Mouse (Mus musculus): Measurements from ENCODE around the gene Vezt.

Vezt gene

DNA sequence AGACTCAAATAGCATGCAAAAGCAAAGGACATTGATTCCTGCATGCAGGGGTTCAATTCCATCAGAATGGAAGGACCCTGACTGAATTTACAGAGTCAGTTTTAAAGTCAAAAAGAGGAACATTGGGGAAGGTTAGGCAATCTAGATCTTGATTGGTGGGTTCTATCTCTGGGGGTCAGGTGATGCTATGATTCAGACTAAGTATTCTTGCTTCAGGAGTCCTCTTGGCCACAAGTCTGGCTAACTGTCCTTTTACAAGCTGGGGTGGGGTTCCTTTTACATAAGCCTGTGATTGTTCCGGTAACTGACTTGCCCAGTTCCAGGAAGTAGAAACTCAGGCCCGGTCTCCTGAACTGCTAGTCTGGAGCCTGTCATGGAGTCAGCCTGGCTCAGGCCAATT is 85.7 kb downstream of the Vezt start:
- DNase-seq = no peak

DNA sequence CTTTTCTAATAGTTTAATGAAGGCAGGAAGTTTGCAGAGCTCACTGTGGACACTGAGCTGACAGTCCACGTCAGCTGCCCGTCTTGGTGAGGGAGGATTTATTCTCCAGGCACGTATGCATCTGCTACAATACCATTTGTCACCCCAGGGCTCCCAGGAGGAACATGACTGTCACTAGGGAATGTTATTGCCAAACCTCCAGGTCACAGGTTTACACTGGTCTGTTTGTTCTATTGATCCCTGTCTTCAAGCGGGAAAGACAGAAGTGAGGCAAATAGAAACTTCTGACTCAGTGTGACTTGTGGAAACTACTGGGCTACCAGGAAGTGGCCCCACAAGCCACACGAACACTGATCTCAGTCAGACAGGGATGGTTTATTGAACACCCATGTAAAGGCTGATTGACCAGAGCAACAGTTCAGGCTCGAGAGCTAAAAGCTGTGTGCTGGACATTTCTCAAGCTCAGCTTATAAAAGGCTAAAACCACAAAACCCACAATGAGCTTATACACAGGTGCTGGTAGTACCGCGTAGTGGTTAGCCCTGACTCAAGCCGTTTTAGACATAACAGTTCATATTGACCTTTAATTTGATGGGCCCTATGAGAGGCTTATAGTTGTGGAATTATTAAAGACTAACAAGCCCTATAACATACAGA is 89.6 kb downstream of the Vezt start:
- DNase-seq = no peak

DNA sequence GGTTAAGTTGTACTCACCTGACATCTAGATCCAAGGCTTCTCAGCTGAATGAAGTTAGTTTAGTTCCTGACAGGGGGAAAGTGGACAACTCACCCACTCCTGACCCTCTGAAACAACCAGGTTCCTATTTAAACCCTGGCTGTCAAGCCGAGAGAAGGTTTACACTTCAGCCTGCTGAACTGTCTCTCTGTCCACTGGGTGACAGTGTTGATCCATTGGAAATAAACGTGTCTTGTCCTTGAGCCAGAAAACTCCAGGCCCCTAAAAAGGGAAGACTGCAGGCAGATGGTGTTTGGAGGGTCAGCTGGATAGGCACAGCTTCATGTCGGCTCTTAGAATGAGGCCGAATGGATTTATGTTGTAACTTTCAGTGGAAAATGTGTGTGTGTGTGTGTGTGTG is 90.3 kb downstream of the Vezt start:
- DNase-seq = no peak

DNA sequence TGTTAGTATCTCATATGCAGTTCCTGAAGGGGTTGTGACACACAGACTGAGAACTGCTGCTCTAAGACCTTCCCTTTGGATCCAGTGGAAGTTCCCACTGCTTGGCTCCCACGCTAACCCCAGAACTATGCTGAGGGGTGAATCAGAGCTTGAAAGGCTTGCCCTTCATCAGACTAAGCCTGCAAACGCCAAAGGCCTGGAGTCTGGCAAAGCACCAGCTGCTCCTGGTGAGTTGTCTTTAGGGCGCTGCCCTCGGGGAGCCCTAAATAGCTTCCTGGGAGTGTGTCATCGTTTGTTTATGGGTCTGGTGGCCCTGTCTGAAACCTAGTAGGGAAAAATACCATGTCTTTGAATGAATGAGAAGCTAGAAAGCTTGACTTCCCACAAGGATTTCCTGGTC is 91.4 kb downstream of the Vezt start:
- no peak for DNase-seq

- DNase-seq = no peak
Observed at GRCm38 (mm10) chr10:93940279-93940678, 95.3 kb downstream of the Vezt start.

DNA sequence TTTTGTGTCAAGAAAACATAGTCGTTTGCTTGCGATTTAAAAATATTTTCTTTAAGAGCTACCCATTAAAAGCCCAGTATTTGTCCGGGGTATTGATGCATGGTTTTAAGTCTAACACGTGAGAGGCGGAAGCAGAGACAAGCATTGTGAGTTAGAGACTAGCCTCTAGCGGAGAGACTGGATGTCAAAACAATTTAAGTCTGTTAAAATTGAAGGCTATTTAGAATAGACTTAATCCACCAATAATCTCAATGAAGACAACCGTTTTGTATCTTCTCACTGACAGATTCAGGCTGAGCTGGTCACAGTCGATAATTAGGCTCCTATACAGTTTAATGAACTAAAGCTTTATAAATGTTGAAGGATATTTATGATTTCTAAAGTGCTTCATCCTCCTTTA is 95.9 kb downstream of the Vezt start:
- DNase-seq = no peak

DNA sequence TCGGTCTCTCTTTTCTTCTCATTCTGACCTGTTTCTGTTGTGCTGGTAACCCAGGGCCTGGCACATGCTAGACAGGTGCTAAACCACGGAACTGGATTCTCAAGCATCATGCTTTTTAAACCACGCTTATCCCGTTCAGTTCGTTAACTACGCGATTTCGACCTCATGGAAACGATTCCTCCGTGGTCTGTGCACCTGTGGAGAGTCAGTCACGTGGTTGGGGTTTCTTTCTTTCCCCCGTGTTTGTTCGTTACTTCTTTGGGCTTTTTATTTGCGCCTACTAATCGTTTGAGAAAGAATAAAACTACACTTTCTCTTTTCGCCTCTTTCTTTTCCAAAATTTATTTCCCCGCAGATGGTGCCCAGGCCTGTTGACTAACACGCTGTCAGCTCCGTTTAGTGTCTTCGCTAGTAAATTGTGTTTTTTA is 96.8 kb downstream of the Vezt start:
- DNase-seq = no peak

GRCm38 (mm10) chr10:93933980-93934379 is 101.6 kb downstream of the Vezt start:
- DNase-seq = peak; percentile 9

DNA sequence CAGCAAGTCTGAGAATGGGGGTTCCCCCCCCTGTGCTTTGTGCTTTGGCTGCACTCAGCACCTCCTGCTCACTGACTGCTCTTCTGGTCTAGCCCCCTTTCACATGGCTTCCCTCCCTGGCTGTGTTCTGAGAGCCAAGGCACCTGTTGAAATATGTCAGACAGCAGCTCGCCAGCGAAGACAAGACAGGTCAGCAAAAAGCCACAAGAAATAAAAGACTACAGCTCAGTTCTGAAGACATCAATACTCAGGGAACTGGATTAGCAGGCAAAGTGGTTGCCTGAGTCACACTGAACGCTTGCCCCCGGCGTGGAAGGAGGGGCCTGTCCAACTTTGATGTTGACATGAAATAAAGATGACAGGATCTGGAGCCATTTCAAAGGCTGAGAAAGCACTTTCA is 102.8 kb downstream of the Vezt start:
- DNase-seq = no peak

- DNase-seq = no peak
Observed at GRCm38 (mm10) chr10:93932020-93932419, 103.6 kb downstream of the Vezt start.

DNA sequence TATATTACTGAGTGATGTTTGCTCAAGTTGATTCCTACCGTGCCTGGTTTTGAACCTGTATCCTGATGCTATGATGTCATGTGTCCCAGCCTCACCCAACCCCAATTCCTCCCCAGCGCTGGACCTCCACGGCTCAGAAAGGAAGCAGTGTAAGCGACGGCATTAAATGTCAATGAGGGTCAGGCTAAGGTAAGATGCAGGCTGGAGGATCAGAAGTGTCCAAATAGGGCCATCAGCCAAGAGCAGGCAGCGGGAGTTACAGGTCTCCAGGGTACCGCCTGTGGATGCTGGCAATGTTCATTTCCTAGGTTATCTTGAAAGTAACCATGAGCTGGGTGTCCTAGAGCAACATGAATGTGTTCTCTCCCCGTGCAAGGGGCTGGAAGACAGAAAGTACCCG is 104.2 kb downstream of the Vezt start:
- no peak for DNase-seq

GRCm38 (mm10) chr10:93930236-93930824 is 105.3 kb downstream of the Vezt start:
- DNase-seq = no peak

DNA sequence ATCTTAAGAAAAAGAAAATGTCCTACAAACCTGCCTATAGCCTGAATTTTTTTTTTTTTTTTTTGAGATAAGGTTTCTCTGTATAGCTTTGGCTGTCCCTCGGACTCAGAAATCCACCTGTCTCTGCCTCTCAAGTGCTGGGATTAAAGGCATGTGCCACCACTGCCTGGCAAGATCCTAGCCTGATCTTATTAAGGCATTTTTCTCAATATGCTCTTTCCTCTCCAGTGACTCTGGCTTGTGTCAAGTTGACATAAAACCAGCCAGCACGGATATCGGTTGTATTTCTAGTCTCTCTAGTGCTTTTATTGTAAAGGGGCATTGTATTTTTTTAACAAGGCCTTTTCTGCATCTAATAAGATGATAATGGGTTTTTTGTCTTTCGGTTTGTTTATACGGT is 111.0 kb downstream of the Vezt start:
- no peak for DNase-seq

DNA sequence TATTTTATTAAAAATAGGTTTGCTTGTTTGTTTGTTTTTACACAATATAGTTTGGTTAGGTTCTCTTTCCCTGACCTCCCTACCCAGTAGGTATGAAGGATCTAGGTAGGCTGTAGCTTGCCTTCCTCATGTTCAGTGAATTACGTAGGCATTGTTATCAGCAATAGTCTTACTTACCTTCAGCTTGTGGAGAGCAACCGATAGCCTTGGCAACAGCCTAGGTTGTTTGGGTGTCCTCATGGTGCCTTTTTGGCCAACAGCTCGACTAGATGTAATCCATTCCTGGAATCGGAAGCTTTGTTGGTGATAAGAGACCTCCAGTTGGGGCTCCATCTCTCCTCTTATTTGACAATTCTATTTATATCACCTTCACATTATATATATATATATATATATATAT is 114.5 kb downstream of the Vezt start:
- no peak for DNase-seq

- peak; percentile 19 for DNase-seq
Observed at GRCm38 (mm10) chr10:93919227-93919626, 116.4 kb downstream of the Vezt start.

- no peak for DNase-seq
Observed at GRCm38 (mm10) chr10:93918701-93919100, 116.9 kb downstream of the Vezt start.

GRCm38 (mm10) chr10:93918087-93918486 is 117.5 kb downstream of the Vezt start:
- DNase-seq = no peak

DNA sequence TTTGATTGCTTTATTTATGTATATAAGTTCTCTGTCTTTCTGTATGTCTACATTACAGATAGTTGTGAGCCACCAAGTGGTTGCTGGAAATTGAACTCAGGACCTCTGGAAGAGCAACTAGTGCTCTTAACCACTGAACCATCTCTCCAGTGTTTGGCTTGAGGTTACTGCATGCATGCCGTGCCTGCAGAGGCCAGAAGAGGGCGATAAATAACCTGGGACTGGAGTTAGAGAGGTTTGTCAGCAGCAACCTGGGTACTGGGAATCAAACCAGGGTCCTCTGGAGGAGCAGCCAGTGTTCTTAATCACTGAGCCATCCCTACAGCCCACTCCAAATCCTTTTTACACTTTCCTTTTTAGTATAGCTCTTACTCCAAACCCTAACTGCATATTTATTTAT is 118.8 kb downstream of the Vezt start:
- no peak for DNase-seq

GRCm38 (mm10) chr10:93915531-93916275 is 119.9 kb downstream of the Vezt start:
- no peak for DNase-seq

DNA sequence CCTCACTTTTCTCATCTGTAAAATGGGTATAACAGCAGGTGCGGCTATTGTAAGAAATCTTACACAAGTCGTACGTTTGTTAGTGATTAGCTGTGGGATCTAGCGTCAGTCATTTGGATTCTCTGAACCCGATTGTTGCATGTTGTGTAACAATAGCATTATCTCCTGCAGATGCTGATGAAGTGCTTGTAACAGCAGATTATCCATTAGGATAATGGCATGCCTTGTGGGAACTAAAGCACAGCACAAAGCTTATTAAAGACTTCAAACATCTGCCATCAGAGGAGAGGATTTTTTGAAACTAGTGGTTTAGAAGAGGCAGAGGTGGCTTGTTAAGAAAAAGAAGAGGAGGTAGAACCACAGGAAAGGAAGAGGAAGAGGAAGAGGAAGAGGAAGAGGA is 122.1 kb downstream of the Vezt start:
- no peak for DNase-seq

DNA sequence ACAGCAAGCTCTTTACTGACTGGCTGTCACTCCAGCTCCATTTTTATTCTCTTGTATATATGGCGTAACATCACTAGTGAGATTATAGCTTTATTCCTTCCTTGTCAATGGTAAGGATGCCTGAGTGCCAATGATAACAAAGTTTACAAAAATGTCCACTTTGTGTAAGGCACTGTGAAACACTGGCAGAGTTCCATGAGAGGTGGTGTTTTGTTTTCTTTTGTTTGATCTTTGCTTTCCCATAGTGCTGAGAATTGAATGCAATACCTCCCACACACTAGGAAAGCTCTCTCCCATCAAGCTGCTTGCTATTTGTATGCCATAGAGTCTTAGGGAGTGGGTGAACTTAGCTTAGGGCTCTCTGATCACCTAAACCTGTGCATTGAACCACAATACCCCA is 122.7 kb downstream of the Vezt start:
- no peak for DNase-seq

DNA sequence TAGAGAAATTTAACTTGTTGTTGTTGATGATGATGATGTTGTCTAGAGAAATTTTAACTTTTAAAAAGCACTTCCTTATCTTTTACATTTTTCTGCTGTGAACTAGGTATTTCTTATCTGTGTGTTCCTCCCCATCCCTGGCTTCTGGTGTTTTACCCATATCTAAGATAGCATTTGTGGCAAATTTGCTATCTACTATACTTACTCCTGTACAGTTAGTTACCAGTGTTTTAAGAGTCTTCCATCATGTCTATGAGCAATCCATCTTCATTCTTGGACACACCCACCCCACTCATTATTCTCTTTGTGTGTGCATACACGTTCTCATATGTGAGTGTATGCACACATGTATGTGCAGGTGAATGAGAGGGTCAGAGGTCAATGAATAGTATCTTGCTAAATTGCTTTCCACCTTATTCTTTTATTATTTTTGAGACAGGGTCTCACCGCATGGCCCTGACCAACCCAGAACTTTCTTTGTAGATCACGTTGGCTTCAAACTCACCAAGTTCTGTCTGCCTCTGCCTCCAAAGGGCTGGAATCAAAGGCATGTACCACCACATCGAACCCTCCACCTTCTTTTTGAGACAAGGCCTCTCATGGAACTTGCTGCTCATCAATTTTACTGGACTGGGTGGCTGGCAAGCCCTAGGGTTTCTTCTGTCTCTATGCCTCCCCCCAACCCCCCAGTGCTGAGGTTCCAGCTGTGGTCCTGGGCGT is 123.3 kb downstream of the Vezt start:
- DNase-seq = no peak

- no peak for DNase-seq
Observed at GRCm38 (mm10) chr10:93911326-93911725, 124.3 kb downstream of the Vezt start.

Data from right cerebral cortex, adult 18-20 months (tissue).